Mouse (Mus musculus) limb, embryonic 10.5 days (tissue): ENCODE results near the gene Aldh1l1. TPM values are rescaled to one million over a fixed set of nuclear protein-coding genes. Genes with fewer than 3 reads are reported as not detected.
A peak's percentile ranks its signal among the peaks of the same experiment; 100 is the strongest.

ENCODE experiments used
- DNase-seq: peaks from one replicate; pipeline ENCODE4 v3.0.0-alpha.2; 2017; ENCODE audit warnings: low spot score
- H3K27ac ChIP-seq: fragments of 300-500 bp; sonication (generic); 2 replicates; pipeline ENCODE4 v1.5.1; 2016; ENCODE audit warnings: mild to moderate bottlenecking
- H3K27me3 ChIP-seq: fragments of 300-500 bp; sonication (generic); 2 replicates; pipeline ENCODE4 v1.6.1; 2016; ENCODE audit warnings: low read depth, mild to moderate bottlenecking; ENCODE audit not compliant: poor library complexity, severe bottlenecking
- H3K36me3 ChIP-seq: fragments of 300-500 bp; sonication (generic); 2 replicates; pipeline ENCODE4 v1.6.1; 2016; ENCODE audit warnings: mild to moderate bottlenecking, moderate library complexity
- H3K4me1 ChIP-seq: fragments of 300-500 bp; sonication (generic); 2 replicates; pipeline ENCODE4 v1.6.1; 2016
- H3K4me3 ChIP-seq: fragments of 300-500 bp; sonication (generic); 2 replicates; pipeline ENCODE4 v1.5.1; 2016; ENCODE audit warnings: mild to moderate bottlenecking, moderate library complexity
- H3K9me3 ChIP-seq: fragments of 300-500 bp; sonication (generic); replicated peaks from 2 replicates; pipeline ENCODE4 v1.6.1; 2016; ENCODE audit warnings: mild to moderate bottlenecking
- WGBS: fragments of 180-500 bp; shearing (Covaris S2); methylation state at CpG from one replicate; pipeline ENCODE4 v1.1.7; 2016; 5-methylcytosine and 5-hydroxymethylcytosine counted together
- polyA plus RNA-seq: library from polyadenylated mRNA; unstranded; fragments of >200 nt; fragmentation: Nextera tagmentation; extraction: Ambion mirVana; gene quantifications from 2 replicates; pipeline ENCODE4 v1.2.1, GENCODE M21; 2016

Gene Aldh1l1
- polyA plus RNA-seq, result 1.6 and 1.7 TPM in 2 replicates

DNA sequence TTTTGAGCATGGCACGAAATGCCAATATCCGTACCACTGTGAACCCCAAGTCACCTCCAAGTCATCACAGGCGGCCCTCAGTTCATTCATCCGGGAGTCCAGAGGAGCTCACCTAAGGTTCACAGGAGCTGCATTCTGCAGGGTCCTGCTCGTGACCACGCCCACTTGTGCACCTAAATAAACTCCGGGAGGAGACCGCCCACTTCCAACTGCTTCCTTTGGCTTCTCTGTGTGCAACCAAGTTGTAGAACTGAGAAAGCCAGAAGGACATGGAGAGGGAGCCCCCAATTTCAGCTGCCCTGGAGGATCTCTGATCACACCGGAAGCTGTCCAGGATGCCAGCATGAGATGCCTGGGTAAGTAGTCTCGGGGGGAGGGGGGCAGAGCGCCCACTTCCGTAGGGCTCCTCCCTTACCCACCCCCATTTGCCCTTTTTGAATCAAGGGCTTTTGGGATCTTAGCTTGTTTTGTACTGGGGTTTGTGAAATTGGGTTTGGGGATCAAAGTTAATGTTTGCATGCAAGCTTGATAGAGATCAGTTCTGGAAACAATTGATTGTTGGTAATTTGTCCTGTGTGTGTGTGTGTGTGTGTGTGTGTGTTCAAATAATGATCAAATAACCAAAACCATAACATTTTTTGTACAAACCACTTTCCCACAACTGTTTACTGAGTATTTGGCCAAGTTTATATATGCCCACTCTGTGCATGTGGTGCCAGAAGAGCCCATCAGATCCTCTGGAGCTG lies at the start of gene Aldh1l1:
TSS of gene Aldh1l1 (plus strand) at position 252 of the 746 bp plus-strand sequence.
- Histone ChIP-seq H3K9me3 (no peaks in the 10 kb centered on the region), H3K36me3 (no peaks in the 10 kb centered on the region), H3K4me1 (peaks cover 3% of the 10 kb centered on the region; the same call in 1 of the 2 replicates), H3K4me3 (no peak within 1 kb of the TSS), H3K27ac (no peak within 1 kb of the TSS), H3K27me3 (no peaks in the 10 kb centered on the region)
- DNase-seq, result no peak
- WGBS, result 79% methylated on average over 12 of the region's 12 CpGs

DNA sequence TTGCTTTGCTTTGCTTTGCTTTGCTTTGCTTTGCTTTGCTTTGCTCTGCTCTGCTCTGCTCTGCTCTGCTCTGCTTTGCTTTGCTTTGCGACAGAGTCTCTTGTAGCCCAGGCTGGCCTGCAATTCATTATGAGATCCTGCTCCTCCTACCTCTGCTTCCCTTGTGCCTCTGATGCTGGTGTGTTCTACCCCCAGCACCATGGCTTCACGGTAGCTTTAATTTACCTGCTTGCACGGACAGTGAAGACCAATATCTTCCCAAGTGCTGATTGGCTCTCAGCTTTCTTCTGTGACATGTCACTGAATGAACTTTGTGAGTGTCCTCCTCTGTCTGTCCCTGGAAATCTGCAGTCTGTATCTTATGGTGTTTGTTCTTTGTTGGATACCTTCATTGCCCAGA lies 49.2 kb upstream of the Aldh1l1 start:
- Histone ChIP-seq H3K4me3 (no peak overlapping the region), H3K27me3 (no peaks in the 10 kb centered on the region), H3K4me1 (no peaks in the 10 kb centered on the region), H3K36me3 (no peaks in the 10 kb centered on the region), H3K27ac (no peak overlapping the region), H3K9me3 (no peaks in the 10 kb centered on the region)
- 87% methylated on average over 3 of the region's 3 CpGs for WGBS
- no peak for DNase-seq

DNA sequence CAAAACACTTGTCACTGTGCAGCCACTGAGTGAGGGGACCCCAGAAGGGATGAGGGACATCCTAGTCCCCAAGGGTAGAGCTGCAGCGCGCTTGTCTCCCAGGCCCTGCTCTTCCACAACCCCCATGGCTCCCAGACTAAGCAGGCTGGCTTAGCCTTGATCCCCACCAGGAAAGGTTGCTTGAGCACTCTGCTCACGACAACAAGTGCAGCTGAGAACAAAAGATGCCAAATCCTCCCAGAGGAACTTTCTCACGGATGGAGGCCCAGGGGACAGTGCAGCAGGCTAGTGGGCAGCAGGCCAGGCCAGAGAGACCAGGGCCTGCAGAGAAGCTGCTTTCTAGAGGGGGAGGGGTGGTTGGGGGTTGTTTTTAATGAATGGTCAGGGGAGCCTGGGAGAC lies 39.3 kb upstream of the Aldh1l1 start:
- H3K9me3 ChIP-seq, result no peaks in the 10 kb centered on the region
- H3K36me3 ChIP-seq, result no peaks in the 10 kb centered on the region
- no peak for DNase-seq
- no peaks in the 10 kb centered on the region for H3K4me1 ChIP-seq
- no peak overlapping the region for H3K27ac ChIP-seq
- H3K27me3 ChIP-seq, result no peaks in the 10 kb centered on the region
- WGBS, result 62% methylated on average over 4 of the region's 4 CpGs
- H3K4me3 ChIP-seq, result no peak overlapping the region

DNA sequence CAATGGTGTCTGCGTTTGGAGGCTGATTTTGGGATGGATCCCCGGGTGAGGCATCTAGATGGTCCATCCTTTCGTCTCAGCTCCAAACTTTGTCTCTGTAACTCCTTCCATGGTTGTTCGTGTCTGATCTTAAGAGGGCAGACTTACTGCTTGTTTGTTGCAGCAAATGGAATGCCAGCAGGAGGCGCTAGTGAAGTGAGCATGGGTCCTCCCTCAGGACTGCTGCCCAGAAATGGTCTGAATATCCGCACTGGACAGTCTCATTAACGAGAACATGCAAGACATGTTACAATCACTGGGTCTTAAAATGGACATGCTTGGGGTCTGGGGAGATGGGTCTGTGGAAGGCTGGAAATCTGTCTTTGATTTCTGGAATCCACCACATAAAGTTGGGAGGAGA lies 36.0 kb upstream of the Aldh1l1 start:
- H3K4me1 ChIP-seq, result 0 out of 2 replicates have a peak, but pooled peaks cover 4% of the 10 kb centered on the region

DNA sequence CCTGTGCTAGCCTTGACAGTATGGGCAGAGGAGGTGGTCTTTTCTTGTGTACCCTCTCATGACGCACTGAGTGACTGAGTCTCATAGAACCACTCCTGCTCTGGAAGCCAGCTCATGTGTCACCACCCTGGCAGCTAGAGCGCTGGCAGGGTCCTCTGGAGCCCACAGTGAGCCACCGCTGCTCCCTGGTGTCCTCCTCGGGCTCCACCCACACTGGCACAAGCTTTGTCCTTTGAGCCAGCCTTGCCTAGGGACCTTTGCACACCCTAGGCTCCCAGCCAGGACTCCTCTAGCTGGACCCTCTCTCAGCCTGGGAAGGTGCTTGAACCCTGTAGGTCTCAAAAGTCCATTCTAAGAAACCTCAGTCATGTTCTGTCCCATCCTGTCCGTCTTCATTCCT lies 35.5 kb upstream of the Aldh1l1 start:
- H3K36me3 ChIP-seq, result no peaks in the 10 kb centered on the region
- no peak overlapping the region for H3K4me3 ChIP-seq
- no peak for DNase-seq
- no peak overlapping the region for H3K27ac ChIP-seq
- 69% methylated on average over 5 of the region's 5 CpGs for WGBS
- H3K4me1 ChIP-seq, result 0 out of 2 replicates have a peak, but pooled peaks cover 4% of the 10 kb centered on the region
- no peaks in the 10 kb centered on the region for H3K9me3 ChIP-seq
- H3K27me3 ChIP-seq, result no peaks in the 10 kb centered on the region

More for the DNA sequence above, 36.0 kb upstream of the Aldh1l1 start:
- Histone ChIP-seq H3K36me3 (no peaks in the 10 kb centered on the region), H3K4me3 (no peak overlapping the region), H3K9me3 (no peaks in the 10 kb centered on the region), H3K27ac (no peak overlapping the region), H3K27me3 (no peaks in the 10 kb centered on the region)
- 33% methylated on average over 7 of the region's 7 CpGs for WGBS
- DNase-seq, result peak; percentile 72

DNA sequence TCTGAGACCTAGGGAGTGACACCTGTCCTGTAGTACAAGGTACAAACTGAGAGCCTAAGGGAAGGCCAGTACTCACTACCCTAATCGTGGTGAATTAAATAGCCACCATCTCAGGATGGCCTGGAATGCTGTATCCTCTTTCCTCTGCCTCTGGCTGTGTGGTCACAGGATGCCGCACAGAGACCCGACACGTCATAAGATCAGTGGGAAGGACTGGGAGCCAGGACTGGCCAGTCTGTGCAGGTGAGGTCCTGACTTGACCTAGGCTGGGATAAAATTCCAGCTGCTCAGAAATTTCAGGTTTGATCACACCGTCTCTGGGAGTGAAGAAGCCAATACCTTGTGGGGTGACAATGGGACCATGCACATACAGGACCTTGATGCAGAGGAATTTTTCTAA lies 34.7 kb upstream of the Aldh1l1 start:
- Histone ChIP-seq H3K4me1 (0 out of 2 replicates have a peak, but pooled peaks cover 4% of the 10 kb centered on the region), H3K36me3 (no peaks in the 10 kb centered on the region), H3K27ac (no peak overlapping the region), H3K4me3 (no peak overlapping the region), H3K9me3 (no peaks in the 10 kb centered on the region), H3K27me3 (no peaks in the 10 kb centered on the region)
- no peak for DNase-seq
- WGBS, result 87% methylated on average over 5 of the region's 5 CpGs

DNA sequence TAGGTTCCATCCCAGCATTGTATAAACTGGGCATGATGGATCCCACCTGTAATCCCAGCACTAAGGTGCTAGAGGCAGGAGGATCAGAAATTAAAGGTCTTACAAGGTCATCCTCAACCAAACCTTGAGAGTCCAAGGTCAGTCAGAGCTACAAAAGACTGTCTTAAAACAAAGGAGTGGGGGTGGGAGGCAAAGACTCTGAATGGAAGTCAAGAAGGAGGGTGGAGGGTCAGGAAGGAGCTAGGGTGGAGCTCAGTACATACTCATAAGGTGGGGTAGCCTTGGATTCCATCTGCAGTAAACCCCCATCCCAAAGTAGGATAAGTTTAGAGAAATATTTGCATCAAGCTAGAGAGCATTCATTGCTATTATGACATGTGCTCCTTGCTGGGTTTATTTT lies 33.6 kb upstream of the Aldh1l1 start:
- Histone ChIP-seq H3K27me3 (no peaks in the 10 kb centered on the region), H3K4me1 (0 out of 2 replicates have a peak, but pooled peaks cover 4% of the 10 kb centered on the region), H3K36me3 (no peaks in the 10 kb centered on the region), H3K4me3 (no peak overlapping the region), H3K27ac (no peak overlapping the region), H3K9me3 (no peaks in the 10 kb centered on the region)
- DNase-seq, result no peak

DNA sequence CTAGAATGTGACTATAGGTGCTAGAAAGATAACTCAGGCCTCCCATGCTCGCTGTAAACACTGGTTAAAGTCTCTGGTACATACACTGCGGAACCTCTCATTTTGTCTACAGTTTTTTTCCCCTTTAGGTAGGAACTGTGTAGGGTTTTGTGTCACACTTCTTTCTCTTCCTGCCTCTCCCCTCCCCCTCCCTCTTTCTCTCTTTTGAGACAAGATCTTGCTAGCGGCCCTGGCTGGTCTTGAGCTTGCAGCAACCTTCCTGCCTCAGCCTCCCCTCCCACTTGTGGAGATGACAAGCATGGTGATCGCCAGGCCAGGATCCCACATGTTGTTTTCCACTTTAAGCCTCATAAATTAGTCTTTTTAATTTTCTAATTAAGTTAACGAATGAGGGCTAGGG lies 32.5 kb upstream of the Aldh1l1 start:
- Histone ChIP-seq H3K9me3 (no peaks in the 10 kb centered on the region), H3K27ac (no peak overlapping the region), H3K4me3 (no peak overlapping the region), H3K4me1 (0 out of 2 replicates have a peak, but pooled peaks cover 4% of the 10 kb centered on the region), H3K36me3 (no peaks in the 10 kb centered on the region), H3K27me3 (no peaks in the 10 kb centered on the region)
- no peak for DNase-seq
- WGBS, result 92% methylated on average over 5 of the region's 5 CpGs

DNA sequence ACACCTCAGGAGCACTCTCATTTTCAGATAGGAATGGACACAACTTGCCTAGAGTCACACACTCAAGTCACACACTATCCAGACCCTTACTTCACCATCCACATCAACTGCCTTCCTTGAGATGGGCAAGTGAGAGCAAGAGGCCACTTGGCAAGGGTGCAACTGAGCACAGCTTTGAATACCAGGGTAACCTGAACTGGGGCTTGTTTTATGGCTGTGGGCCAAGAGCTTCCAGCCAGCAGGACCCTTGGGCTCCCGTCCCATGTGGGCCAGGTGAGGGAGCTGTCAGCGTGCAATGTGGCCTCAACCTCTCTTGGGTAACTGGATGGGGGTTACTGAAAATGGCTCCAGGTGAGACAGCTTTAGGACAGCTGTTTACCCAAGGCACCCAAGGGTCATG lies 28.8 kb upstream of the Aldh1l1 start:
- no peaks in the 10 kb centered on the region for H3K36me3 ChIP-seq
- H3K9me3 ChIP-seq, result no peaks in the 10 kb centered on the region
- no peak overlapping the region for H3K27ac ChIP-seq
- WGBS, result 84% methylated on average over 2 of the region's 2 CpGs
- no peak for DNase-seq
- H3K27me3 ChIP-seq, result peaks cover 33% of the 10 kb centered on the region
- H3K4me1 ChIP-seq, result peaks cover 12% of the 10 kb centered on the region
- no peak overlapping the region for H3K4me3 ChIP-seq

DNA sequence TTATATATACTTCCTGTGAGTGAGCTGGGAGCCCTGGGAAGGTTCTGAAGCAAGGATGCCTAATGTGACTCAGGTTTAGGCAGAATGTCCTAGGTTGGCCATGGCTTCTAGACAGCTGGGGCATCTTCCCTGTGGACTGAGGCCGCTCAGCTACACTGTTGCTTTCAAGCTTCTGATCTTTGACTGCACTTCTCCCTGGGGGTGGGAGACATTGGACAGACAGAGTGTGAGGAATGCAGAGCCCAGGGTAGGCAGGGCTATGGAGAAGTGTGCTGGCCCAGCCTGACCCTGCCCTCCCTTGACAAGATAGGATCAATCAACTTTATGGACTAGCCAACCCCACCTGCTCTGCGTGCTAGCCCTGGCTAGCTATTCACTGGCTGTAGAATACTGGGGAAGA lies 25.0 kb upstream of the Aldh1l1 start:
- 28% methylated on average over 2 of the region's 2 CpGs for WGBS
- Histone ChIP-seq H3K9me3 (no peaks in the 10 kb centered on the region), H3K4me1 (peaks cover 30% of the 10 kb centered on the region), H3K27me3 (peaks cover 34% of the 10 kb centered on the region), H3K27ac (no peak overlapping the region), H3K36me3 (no peaks in the 10 kb centered on the region), H3K4me3 (no peak overlapping the region)
- no peak for DNase-seq

DNA sequence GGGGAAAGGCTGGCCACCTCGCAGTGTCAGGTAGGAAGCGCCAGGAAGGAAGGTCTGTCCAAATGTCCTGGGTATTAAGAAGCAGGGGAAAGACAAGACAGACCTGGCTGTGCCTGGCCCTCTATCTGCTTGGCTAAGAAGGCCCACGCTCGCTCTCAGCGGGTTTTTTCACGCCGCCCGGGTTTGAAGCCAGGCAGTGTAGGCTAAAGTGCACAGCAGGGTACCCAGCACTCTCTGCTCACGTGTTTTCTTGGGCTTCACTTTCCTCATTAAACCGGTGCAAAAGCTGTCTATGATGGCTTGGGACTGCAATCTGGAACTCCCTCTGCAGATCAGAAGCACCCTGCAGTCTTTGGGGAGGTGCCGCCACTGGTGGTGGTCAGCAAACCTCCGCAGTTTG lies 24.5 kb upstream of the Aldh1l1 start:
- H3K4me1 ChIP-seq, result peaks cover 30% of the 10 kb centered on the region
- peaks cover 5% of the 10 kb centered on the region; the same call in 1 of the 2 replicates for H3K36me3 ChIP-seq
- DNase-seq, result no peak
- H3K4me3 ChIP-seq, result peak overlapping the region; percentile 69
- 6% methylated on average over 12 of the region's 12 CpGs for WGBS
- H3K9me3 ChIP-seq, result no peaks in the 10 kb centered on the region
- peak overlapping the region; percentile 84; the same call in 1 of the 2 replicates for H3K27ac ChIP-seq
- peaks cover 34% of the 10 kb centered on the region for H3K27me3 ChIP-seq

DNA sequence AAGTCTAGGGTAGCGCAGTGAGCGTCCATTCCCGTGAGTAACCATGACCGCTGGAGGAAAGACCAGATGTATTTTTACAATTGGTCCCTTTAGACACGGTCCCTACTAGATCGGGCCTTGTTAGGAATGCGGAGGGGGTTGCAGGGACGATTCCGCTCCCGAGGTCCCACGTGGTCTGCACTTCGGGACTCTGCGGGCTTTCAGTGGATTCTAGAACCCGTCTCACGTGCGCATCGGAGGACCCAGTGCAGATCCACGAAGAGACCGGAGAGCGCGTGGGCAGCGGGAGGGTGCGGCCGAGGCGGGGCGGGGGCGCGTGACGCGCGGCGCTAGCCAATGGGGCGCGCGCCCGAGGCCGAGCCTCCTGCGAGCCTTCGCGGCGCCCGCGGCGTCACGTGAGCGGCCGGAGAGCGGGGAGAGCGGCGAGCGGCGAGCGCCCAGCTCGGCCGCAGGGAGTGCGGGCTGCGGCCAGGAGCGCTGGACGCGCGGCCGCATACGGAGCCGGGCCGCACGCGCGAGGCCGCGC lies 24.0 kb upstream of the Aldh1l1 start, which contains the start of gene Klf15:
TSS of gene Klf15 (plus strand) at position 396 of the 526 bp plus-strand sequence.
- Histone ChIP-seq H3K4me1 (peaks cover 30% of the 10 kb centered on the region), H3K27ac (peak within 1 kb of the TSS; percentile 84), H3K27me3 (peaks cover 34% of the 10 kb centered on the region), H3K4me3 (peak within 1 kb of the TSS; percentile 69), H3K9me3 (no peaks in the 10 kb centered on the region), H3K36me3 (peaks cover 8% of the 10 kb centered on the region; the same call in 1 of the 2 replicates)
- WGBS, result under 1% methylated on average over 70 of the region's 70 CpGs
- peak; percentile 85 for DNase-seq

DNA sequence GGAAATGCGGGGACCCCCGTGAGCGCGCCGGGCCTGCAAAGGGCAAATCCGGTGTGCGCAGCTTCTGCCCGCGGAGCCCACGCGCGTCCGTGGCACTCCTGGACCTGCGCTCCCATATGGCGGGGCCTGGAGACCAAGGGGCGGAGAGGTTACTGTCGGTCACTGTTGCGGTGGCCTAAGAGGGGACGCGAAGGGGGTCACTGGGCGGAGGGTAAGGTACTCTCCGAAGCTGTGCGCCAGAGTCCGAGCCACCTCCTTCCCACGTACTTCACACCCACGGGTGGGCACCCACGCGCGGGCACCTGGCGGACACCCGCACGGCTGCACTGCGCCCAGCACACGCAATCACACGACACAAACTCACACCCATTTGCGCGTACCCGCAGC lies 23.4 kb upstream of the Aldh1l1 start:
- peaks cover 30% of the 10 kb centered on the region for H3K4me1 ChIP-seq
- H3K27ac ChIP-seq, result peak overlapping the region; percentile 84
- H3K9me3 ChIP-seq, result no peaks in the 10 kb centered on the region
- no peak for DNase-seq
- under 1% methylated on average over 38 of the region's 38 CpGs for WGBS
- H3K27me3 ChIP-seq, result peaks cover 34% of the 10 kb centered on the region
- H3K36me3 ChIP-seq, result peaks cover 13% of the 10 kb centered on the region; the same call in 1 of the 2 replicates
- peak overlapping the region; percentile 69 for H3K4me3 ChIP-seq
